Mouse (Mus musculus) heart, adult 2 months (tissue): ENCODE data around the gene Gm49661.

Experiments used
- CTCF ChIP-seq: fragments of 200-600 bp; IDR thresholded peaks from 2 replicates; pipeline ENCODE4 v1.8.1; 2022; ENCODE audit warnings: antibody characterized with exemption, mild to moderate bottlenecking, moderate library complexity
- EP300 ChIP-seq: fragments of 200-500 bp; IDR thresholded peaks from 2 replicates; pipeline ENCODE4 v1.6.1; 2011; ENCODE audit warnings: low read depth, low read length, control low read depth; ENCODE audit not compliant: insufficient read depth
- POLR2A ChIP-seq: fragments of 200-500 bp; IDR thresholded peaks from 2 replicates; pipeline ENCODE4 v1.6.1; 2011; ENCODE audit warnings: mild to moderate bottlenecking, low read depth, low read length, control low read depth; ENCODE audit not compliant: insufficient read depth

DNA sequence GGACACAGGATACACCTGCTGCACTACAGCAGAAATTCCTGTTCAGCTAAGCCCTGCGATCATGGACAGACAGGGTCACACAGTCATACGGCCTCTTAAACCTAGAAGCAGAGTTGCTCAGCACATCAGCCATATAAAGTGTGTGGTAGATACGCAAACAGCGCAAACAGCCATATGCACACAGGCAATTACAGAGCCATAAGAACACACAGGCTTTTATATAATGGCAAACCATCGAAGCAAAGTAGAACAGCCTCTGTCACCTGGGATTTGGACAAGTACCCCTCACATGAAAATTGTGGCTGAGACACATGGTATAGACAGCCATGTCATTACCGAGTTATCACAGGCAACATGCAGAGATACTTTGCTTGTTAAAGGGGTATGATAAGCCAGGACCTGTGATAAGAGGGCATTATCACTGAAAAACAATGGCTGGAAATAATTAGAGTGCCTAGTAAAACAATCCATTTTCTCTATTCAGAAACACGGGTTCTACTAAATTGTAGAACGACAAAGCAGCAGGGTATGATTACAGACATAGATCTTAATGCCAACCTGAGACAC lies 17.2 kb upstream of the Gm49661 start:
- TF ChIP-seq POLR2A (no peak), CTCF (no peak), EP300 (no peak)
